In genomic region chr4:148121982-148122693, GRCm38 (mm10) we compare ENCODE assay signal across 10 mouse cellular contexts. TPM values are rescaled to one million over a fixed set of nuclear protein-coding genes. Genes with fewer than 3 reads are reported as not detected.
A peak's percentile ranks its signal among the peaks of the same experiment; 100 is the strongest.
DNase-seq lines count a peak whose midpoint lies in the region; ATAC-seq lines count a peak whose summit lies in the region.
"Had no signal": no experiment of that assay in that cellular context is flagged by ENCODE, and none has a peak within 500 bp of the region (broad histone marks: within the 10 kb centered on the region; RNA-seq: fewer than 3 reads in every experiment).

No protein-coding gene starts in this region.

- H3K4me1 ChIP-seq in intestine, embryonic 15.5 days (replicated peaks), result no peaks in the 10 kb centered on the region
- no peaks in the 10 kb centered on the region; the same call in 1 of the 2 replicates for H3K4me1 ChIP-seq in intestine, embryonic 16.5 days (ENCODE audit: control insufficient read depth, insufficient read depth, low read length)
- H3K4me1 ChIP-seq in forebrain, embryonic 11.5 days (replicated peaks; ENCODE audit: control insufficient read depth, insufficient read depth, low read length), result peaks cover 11% of the 10 kb centered on the region; the same call in 1 of the 2 replicates
- peaks cover 47% of the 10 kb centered on the region for H3K4me1 ChIP-seq in limb, embryonic 10.5 days
- H3K4me1 ChIP-seq in neural tube, embryonic 11.5 days (ENCODE audit: control insufficient read depth, insufficient read depth, low read length), result no peaks in the 10 kb centered on the region; the same call in 1 of the 2 replicates
- H3K4me1 ChIP-seq: stomach, embryonic 15.5 days had no signal

- WGBS in intestine, embryonic 15.5 days, result 28% methylated on average over 6 of the region's 6 CpGs
- WGBS in intestine, embryonic 16.5 days, result 27% methylated on average over 6 of the region's 6 CpGs
- 12% methylated on average over 5 of the region's 6 CpGs for WGBS in forebrain, embryonic 11.5 days
- 17% methylated on average over 5 of the region's 6 CpGs for WGBS in limb, embryonic 10.5 days
- WGBS in neural tube, embryonic 11.5 days, result 9% methylated on average over 6 of the region's 6 CpGs

- no peak overlapping the region for H3K27ac ChIP-seq in intestine, embryonic 15.5 days
- H3K27ac ChIP-seq in intestine, embryonic 16.5 days (ENCODE audit: low read length), result no peak overlapping the region
- peak overlapping the region; percentile 41; the same call in 1 of the 2 replicates for H3K27ac ChIP-seq in forebrain, embryonic 11.5 days (ENCODE audit: low read depth, low read length)
- H3K27ac ChIP-seq in limb, embryonic 10.5 days, result peak overlapping the region; percentile 87
- H3K27ac ChIP-seq in neural tube, embryonic 11.5 days (ENCODE audit: low read depth, low read length), result no peak overlapping the region
- H3K27ac ChIP-seq: stomach, embryonic 15.5 days had no signal

- no peak overlapping the region for H3K4me2 ChIP-seq in intestine, embryonic 15.5 days (replicated peaks)
- no peak overlapping the region for H3K4me2 ChIP-seq in intestine, embryonic 16.5 days (ENCODE audit: low read depth, low read length)
- H3K4me2 ChIP-seq in forebrain, embryonic 11.5 days (ENCODE audit: low read depth, low read length, severe bottlenecking), result no peak overlapping the region
- no peak overlapping the region for H3K4me2 ChIP-seq in neural tube, embryonic 11.5 days (ENCODE audit: low read depth)
- H3K4me2 ChIP-seq: stomach, embryonic 15.5 days had no signal

- no peak overlapping the region for H3K4me3 ChIP-seq in intestine, embryonic 15.5 days (replicated peaks)
- H3K4me3 ChIP-seq in intestine, embryonic 16.5 days (ENCODE audit: low read length), result no peak overlapping the region
- H3K4me3 ChIP-seq in forebrain, embryonic 11.5 days (ENCODE audit: low read depth, low read length), result no peak overlapping the region
- H3K4me3 ChIP-seq in limb, embryonic 10.5 days, result peak overlapping the region; percentile 28
- no peak overlapping the region for H3K4me3 ChIP-seq in neural tube, embryonic 11.5 days (ENCODE audit: low read depth, low read length)
- H3K4me3 ChIP-seq: stomach, embryonic 15.5 days had no signal

- no peak overlapping the region for H3K9ac ChIP-seq in intestine, embryonic 15.5 days
- no peak overlapping the region for H3K9ac ChIP-seq in intestine, embryonic 16.5 days (ENCODE audit: low read depth, low read length)
- H3K9ac ChIP-seq in forebrain, embryonic 11.5 days (ENCODE audit: low read length), result peak overlapping the region; percentile 6; the same call in 1 of the 2 replicates
- H3K9ac ChIP-seq in neural tube, embryonic 11.5 days (ENCODE audit: low read length), result no peak overlapping the region; the same call in 1 of the 2 replicates
- H3K9ac ChIP-seq: stomach, embryonic 15.5 days had no signal

- 0 out of 2 replicates have a peak, but pooled peaks have one; percentile 15 for ATAC-seq in intestine, embryonic 15.5 days
- no peak for ATAC-seq in intestine, embryonic 16.5 days
- peak; percentile 86 for ATAC-seq in forebrain, embryonic 11.5 days (replicated peaks; ENCODE audit: low FRiP score)
- peak; percentile 88 for ATAC-seq in neural tube, embryonic 11.5 days (ENCODE audit: insufficient read depth, low FRiP score, low TSS enrichment)

- peak; percentile 71 for DNase-seq in forebrain, embryonic 11.5 days (ENCODE audit: low spot score)
- peak; percentile 81 for DNase-seq in limb, embryonic 10.5 days (ENCODE audit: low spot score)
- peak; percentile 59 for DNase-seq in neural tube, embryonic 11.5 days (ENCODE audit: low spot score)
- no peak for DNase-seq in layer of hippocampus, postnatal 36 days
- no peak for DNase-seq in frontal cortex, postnatal 36 days (ENCODE audit: low spot score in 2 of 2)
- DNase-seq in adrenal gland, adult 18-20 months (ENCODE audit: low spot score in 2 of 2), result no peak
- DNase-seq: lung, postnatal 14 days had no signal

- H3K9me3 ChIP-seq in intestine, embryonic 15.5 days, result no peaks in the 10 kb centered on the region
- H3K9me3 ChIP-seq in intestine, embryonic 16.5 days (ENCODE audit: control insufficient read depth, low read length), result peaks cover 3% of the 10 kb centered on the region; the same call in 1 of the 2 replicates
- no peaks in the 10 kb centered on the region; the same call in 1 of the 2 replicates for H3K9me3 ChIP-seq in forebrain, embryonic 11.5 days (ENCODE audit: control insufficient read depth, low read length)
- no peaks in the 10 kb centered on the region for H3K9me3 ChIP-seq in limb, embryonic 10.5 days (replicated peaks)
- no peaks in the 10 kb centered on the region for H3K9me3 ChIP-seq in neural tube, embryonic 11.5 days (ENCODE audit: control insufficient read depth, low read length)
- H3K9me3 ChIP-seq: stomach, embryonic 15.5 days had no signal

- no peaks in the 10 kb centered on the region for H3K27me3 ChIP-seq in intestine, embryonic 15.5 days (replicated peaks)
- no peaks in the 10 kb centered on the region for H3K27me3 ChIP-seq in intestine, embryonic 16.5 days (replicated peaks; ENCODE audit: control insufficient read depth, insufficient read depth, low read length)
- H3K27me3 ChIP-seq in forebrain, embryonic 11.5 days (ENCODE audit: control insufficient read depth, insufficient read depth, low read length), result no peaks in the 10 kb centered on the region
- no peaks in the 10 kb centered on the region for H3K27me3 ChIP-seq in limb, embryonic 10.5 days (ENCODE audit: low read depth, poor library complexity, severe bottlenecking)
- H3K27me3 ChIP-seq in neural tube, embryonic 11.5 days (ENCODE audit: control insufficient read depth, insufficient read depth, low read length), result no peaks in the 10 kb centered on the region

- no peaks in the 10 kb centered on the region for H3K36me3 ChIP-seq in intestine, embryonic 15.5 days
- H3K36me3 ChIP-seq in intestine, embryonic 16.5 days (ENCODE audit: control insufficient read depth, insufficient read depth, low read length), result no peaks in the 10 kb centered on the region
- H3K36me3 ChIP-seq in forebrain, embryonic 11.5 days (ENCODE audit: control insufficient read depth, insufficient read depth, low read length), result no peaks in the 10 kb centered on the region
- no peaks in the 10 kb centered on the region for H3K36me3 ChIP-seq in limb, embryonic 10.5 days
- no peaks in the 10 kb centered on the region for H3K36me3 ChIP-seq in neural tube, embryonic 11.5 days (ENCODE audit: control insufficient read depth, insufficient read depth, low read length)
- H3K36me3 ChIP-seq: stomach, embryonic 15.5 days had no signal

RNA-seq across cellular contexts. Expression of gene Mad2l2, which starts 8.0 kb away (rescaled TPM):
- polyA plus RNA-seq in intestine, embryonic 15.5 days (2015; fragmentation: Nextera tagmentation; extraction: Ambion mirVana), result 32.9 and 33.9 TPM in 2 replicates
- polyA plus RNA-seq in intestine, embryonic 16.5 days (2015; fragmentation: Nextera tagmentation; extraction: Ambion mirVana), result 29.3 and 30.1 TPM in 2 replicates
- polyA plus RNA-seq in forebrain, embryonic 11.5 days (2014; fragmentation: Nextera tagmentation; extraction: Ambion mirVana), result 68.5 and 75.0 TPM in 2 replicates
- 71.7 and 93.8 TPM in 2 replicates for polyA plus RNA-seq in limb, embryonic 10.5 days (2016; fragmentation: Nextera tagmentation; extraction: Ambion mirVana)
- polyA plus RNA-seq in neural tube, embryonic 11.5 days (2014; fragmentation: Nextera tagmentation; extraction: Ambion mirVana), result 71.7 and 78.3 TPM in 2 replicates
- total RNA-seq in layer of hippocampus, postnatal 36 days (2021), result 10 to 100 TPM; 14.5 to 15.6 TPM
- total RNA-seq in adrenal gland, adult 18-20 months (2021), result 10 to 100 TPM; 20.2 to 21.6 TPM

RNA-seq across cellular contexts. Expression of gene Draxin, which starts 8.4 kb away (rescaled TPM):
- 0.15 and 0.24 TPM in 2 replicates for polyA plus RNA-seq in intestine, embryonic 15.5 days (2015; fragmentation: Nextera tagmentation; extraction: Ambion mirVana)
- 0.06 and 0.07 TPM in 2 replicates for polyA plus RNA-seq in intestine, embryonic 16.5 days (2015; fragmentation: Nextera tagmentation; extraction: Ambion mirVana)
- 3.8 and 5.0 TPM in 2 replicates for polyA plus RNA-seq in forebrain, embryonic 11.5 days (2014; fragmentation: Nextera tagmentation; extraction: Ambion mirVana)
- 0.78 and 1.3 TPM in 2 replicates for polyA plus RNA-seq in limb, embryonic 10.5 days (2016; fragmentation: Nextera tagmentation; extraction: Ambion mirVana)
- 9.8 and 10.5 TPM in 2 replicates for polyA plus RNA-seq in neural tube, embryonic 11.5 days (2014; fragmentation: Nextera tagmentation; extraction: Ambion mirVana)
- 1 to 10 TPM; 1.3 to 1.6 TPM for total RNA-seq in layer of hippocampus, postnatal 36 days (2021)
- total RNA-seq in adrenal gland, adult 18-20 months (2021), result under 1 TPM in 1 of 2 experiments, not detected in 1; 0.07 TPM

RNA-seq across cellular contexts. Expression of gene Fbxo6, which starts 29.8 kb away (rescaled TPM):
- 16.0 and 17.9 TPM in 2 replicates for polyA plus RNA-seq in intestine, embryonic 15.5 days (2015; fragmentation: Nextera tagmentation; extraction: Ambion mirVana)
- 22.7 and 23.8 TPM in 2 replicates for polyA plus RNA-seq in intestine, embryonic 16.5 days (2015; fragmentation: Nextera tagmentation; extraction: Ambion mirVana)
- 10.2 and 13.6 TPM in 2 replicates for polyA plus RNA-seq in forebrain, embryonic 11.5 days (2014; fragmentation: Nextera tagmentation; extraction: Ambion mirVana)
- 9.0 and 11.1 TPM in 2 replicates for polyA plus RNA-seq in limb, embryonic 10.5 days (2016; fragmentation: Nextera tagmentation; extraction: Ambion mirVana)
- 11.7 and 13.9 TPM in 2 replicates for polyA plus RNA-seq in neural tube, embryonic 11.5 days (2014; fragmentation: Nextera tagmentation; extraction: Ambion mirVana)
- total RNA-seq in layer of hippocampus, postnatal 36 days (2021), result 10 to 100 TPM; 28.5 to 29.1 TPM
- 10 to 100 TPM; 38.1 to 46.5 TPM for total RNA-seq in adrenal gland, adult 18-20 months (2021)

RNA-seq across cellular contexts. Expression of gene Agtrap, which starts 34.3 kb away (rescaled TPM):
- polyA plus RNA-seq in intestine, embryonic 15.5 days (2015; fragmentation: Nextera tagmentation; extraction: Ambion mirVana), result 15.1 and 16.7 TPM in 2 replicates
- polyA plus RNA-seq in intestine, embryonic 16.5 days (2015; fragmentation: Nextera tagmentation; extraction: Ambion mirVana), result 19.6 and 22.2 TPM in 2 replicates
- 15.0 and 15.6 TPM in 2 replicates for polyA plus RNA-seq in forebrain, embryonic 11.5 days (2014; fragmentation: Nextera tagmentation; extraction: Ambion mirVana)
- 13.1 and 14.1 TPM in 2 replicates for polyA plus RNA-seq in limb, embryonic 10.5 days (2016; fragmentation: Nextera tagmentation; extraction: Ambion mirVana)
- 9.1 and 10.7 TPM in 2 replicates for polyA plus RNA-seq in neural tube, embryonic 11.5 days (2014; fragmentation: Nextera tagmentation; extraction: Ambion mirVana)
- 1 to 10 TPM; 7.3 TPM for total RNA-seq in layer of hippocampus, postnatal 36 days (2021)
- 10 to 100 TPM; 54.8 to 85.8 TPM for total RNA-seq in adrenal gland, adult 18-20 months (2021)

RNA-seq across cellular contexts. Expression of gene Fbxo44, which starts 38.1 kb away (rescaled TPM):
- polyA plus RNA-seq in intestine, embryonic 15.5 days (2015; fragmentation: Nextera tagmentation; extraction: Ambion mirVana), result 6.8 and 7.2 TPM in 2 replicates
- polyA plus RNA-seq in intestine, embryonic 16.5 days (2015; fragmentation: Nextera tagmentation; extraction: Ambion mirVana), result 6.8 and 7.3 TPM in 2 replicates
- polyA plus RNA-seq in forebrain, embryonic 11.5 days (2014; fragmentation: Nextera tagmentation; extraction: Ambion mirVana), result 44.9 and 45.0 TPM in 2 replicates
- polyA plus RNA-seq in limb, embryonic 10.5 days (2016; fragmentation: Nextera tagmentation; extraction: Ambion mirVana), result 4.4 and 9.7 TPM in 2 replicates
- 59.6 and 60.8 TPM in 2 replicates for polyA plus RNA-seq in neural tube, embryonic 11.5 days (2014; fragmentation: Nextera tagmentation; extraction: Ambion mirVana)
- 100 to 1,000 TPM; 132 to 136 TPM for total RNA-seq in layer of hippocampus, postnatal 36 days (2021)
- 10 to 100 TPM; 14.1 to 21.4 TPM for total RNA-seq in adrenal gland, adult 18-20 months (2021)

Comparison
In these comparisons a context has a peak if more than half of its experiments do, and no peak if none do; other contexts are left out.
1. H3K27ac ChIP-seq: peak in forebrain, embryonic 11.5 days (single experiment) and limb, embryonic 10.5 days (single experiment); none in intestine, embryonic 15.5 days (single experiment), intestine, embryonic 16.5 days (single experiment) and neural tube, embryonic 11.5 days (single experiment).
2. DNase-seq: peak in forebrain, embryonic 11.5 days (single experiment), limb, embryonic 10.5 days (single experiment) and neural tube, embryonic 11.5 days (single experiment); none in layer of hippocampus, postnatal 36 days (0 of 2), frontal cortex, postnatal 36 days (0 of 2) and adrenal gland, adult 18-20 months (0 of 2).